Mouse (Mus musculus) layer of hippocampus, adult 8-10 months (tissue): ENCODE data around the gene Rps6kb2. TPM values are rescaled to one million over a fixed set of nuclear protein-coding genes. Genes with fewer than 3 reads are reported as not detected.
"Not testable (repeated sequence)": the region's sequence is repeated elsewhere in the genome, so short reads cannot be mapped to it uniquely, and the experiment has no call there.

Source experiments
- DNase-seq, 2 experiments: peaks; one replicate each; pipeline ENCODE4 v3.0.0; 2022; ENCODE audit warnings: low spot score in 2 of 2
- total RNA-seq, 4 experiments: library from RNA; stranded (reverse); gene quantifications; 2 replicates each; pipeline ENCODE4 v1.2.4; 2022

Rps6kb2 gene
- total RNA-seq, 4 experiments from 2014 or later = 30.1 to 44.3 (median 41.1) TPM

DNA sequence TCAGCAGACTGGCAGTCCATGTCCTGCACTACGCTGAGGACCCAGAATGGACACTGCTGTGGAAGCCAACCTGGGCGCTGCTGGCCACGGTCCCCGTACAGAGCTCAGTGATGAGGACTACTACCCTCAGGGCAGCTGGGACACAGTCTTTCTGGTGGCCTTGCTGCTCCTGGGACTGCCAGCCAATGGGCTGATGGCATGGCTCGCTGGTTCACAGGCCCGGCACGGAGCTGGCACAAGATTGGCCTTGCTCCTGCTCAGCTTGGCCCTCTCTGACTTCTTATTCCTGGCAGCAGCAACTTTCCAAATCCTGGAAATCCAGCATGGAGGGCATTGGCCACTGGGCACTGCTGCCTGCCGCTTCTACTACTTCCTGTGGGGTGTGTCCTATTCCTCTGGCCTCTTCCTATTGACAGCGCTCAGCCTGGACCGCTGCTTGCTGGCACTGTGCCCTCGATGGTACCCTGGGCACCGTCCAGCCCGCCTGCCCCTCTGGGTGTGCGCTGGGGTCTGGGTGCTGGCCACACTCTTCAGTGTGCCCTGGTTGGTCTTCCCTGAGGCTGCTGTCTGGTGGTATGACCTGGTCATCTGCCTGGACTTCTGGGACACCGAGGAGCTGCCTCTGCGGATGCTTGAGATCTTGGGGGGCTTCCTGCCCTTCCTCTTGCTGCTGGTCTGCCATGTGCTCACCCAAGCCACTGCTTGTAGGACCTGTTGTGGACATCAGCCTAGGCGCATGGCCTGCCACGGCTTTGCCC lies 20.6 kb downstream of the Rps6kb2 start:
- DNase-seq = no peak

- DNase-seq = no peak
Measured at GRCm38 (mm10) chr19:4140147-4140546, 23.0 kb downstream of the Rps6kb2 start.

- no peak for DNase-seq
Measured at GRCm38 (mm10) chr19:4139446-4139845, 23.7 kb downstream of the Rps6kb2 start, which contains the start of gene Gpr152. Gene Gpr152, plus strand, starts transcription at chr19:4139787.

GRCm38 (mm10) chr19:4137913-4138312 lies 25.2 kb downstream of the Rps6kb2 start:
- no peak for DNase-seq

GRCm38 (mm10) chr19:4136463-4136862 lies 26.7 kb downstream of the Rps6kb2 start:
- DNase-seq = no peak

DNA sequence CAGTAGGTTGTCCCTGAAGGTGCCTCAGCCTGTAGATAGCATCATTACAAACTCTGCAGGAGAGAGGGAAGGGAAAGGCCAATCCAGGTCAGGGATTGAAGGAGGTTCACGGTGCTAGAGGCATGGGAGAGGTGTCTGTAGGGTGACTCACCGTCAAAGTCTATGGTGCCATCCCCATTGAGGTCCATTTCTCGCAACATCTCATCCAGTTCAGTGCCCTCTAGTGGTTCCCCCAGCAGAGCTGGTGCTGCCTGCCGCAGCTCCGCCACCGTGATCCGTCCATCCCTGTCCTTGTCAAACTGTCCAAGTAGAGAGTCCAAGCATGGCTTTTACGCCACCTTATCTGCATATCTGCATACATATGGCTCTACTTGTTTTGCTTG lies 27.2 kb downstream of the Rps6kb2 start:
- DNase-seq = not testable (repeated sequence)

- not testable (repeated sequence) for DNase-seq
Measured at GRCm38 (mm10) chr19:4135229-4135962, 27.8 kb downstream of the Rps6kb2 start.

- DNase-seq = no peak
Measured at GRCm38 (mm10) chr19:4134354-4134753, 28.8 kb downstream of the Rps6kb2 start.

DNA sequence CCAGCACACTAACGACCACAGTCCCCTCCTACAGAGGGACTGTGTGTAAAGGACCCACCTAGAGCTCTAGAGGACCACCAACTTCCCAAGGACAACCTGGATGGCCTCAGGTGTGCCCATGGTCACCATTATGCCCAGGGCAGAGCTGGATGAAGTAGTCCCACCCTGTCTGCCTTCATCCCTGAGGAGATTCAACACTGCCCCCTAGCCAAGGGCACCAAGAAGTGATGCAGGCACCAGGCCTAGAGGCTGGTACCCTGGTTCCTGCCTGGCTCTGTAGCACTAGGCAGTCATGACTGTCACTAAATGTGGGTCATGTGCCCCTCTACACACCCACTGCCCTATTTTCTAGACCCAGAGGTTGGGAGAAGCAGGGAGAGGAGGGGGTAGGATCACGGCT lies 31.4 kb downstream of the Rps6kb2 start:
- no peak for DNase-seq

DNA sequence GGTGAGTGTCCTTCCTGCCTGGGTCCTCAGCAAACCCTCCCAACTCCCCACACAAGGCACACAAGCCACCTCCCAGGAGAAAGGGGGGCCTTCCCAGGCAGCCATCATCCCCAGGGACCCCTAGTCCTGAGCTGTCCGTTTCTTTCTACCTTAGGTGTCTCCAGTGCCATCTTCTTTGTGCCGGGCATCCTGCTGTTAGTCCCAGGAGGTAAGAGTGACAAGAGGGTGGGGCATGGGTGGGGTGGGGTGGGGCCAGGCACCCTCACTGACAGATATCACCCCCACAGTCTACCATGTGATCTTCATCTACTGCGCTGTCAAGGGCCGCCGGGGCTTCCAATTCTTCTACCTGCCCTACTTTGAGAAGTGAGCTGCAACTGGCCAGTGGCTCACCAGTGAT lies 32.1 kb downstream of the Rps6kb2 start:
- DNase-seq = no peak

- no peak for DNase-seq
Measured at GRCm38 (mm10) chr19:4130106-4130505, 33.0 kb downstream of the Rps6kb2 start.

- no peak for DNase-seq
Measured at GRCm38 (mm10) chr19:4129462-4129861, 33.7 kb downstream of the Rps6kb2 start.

DNA sequence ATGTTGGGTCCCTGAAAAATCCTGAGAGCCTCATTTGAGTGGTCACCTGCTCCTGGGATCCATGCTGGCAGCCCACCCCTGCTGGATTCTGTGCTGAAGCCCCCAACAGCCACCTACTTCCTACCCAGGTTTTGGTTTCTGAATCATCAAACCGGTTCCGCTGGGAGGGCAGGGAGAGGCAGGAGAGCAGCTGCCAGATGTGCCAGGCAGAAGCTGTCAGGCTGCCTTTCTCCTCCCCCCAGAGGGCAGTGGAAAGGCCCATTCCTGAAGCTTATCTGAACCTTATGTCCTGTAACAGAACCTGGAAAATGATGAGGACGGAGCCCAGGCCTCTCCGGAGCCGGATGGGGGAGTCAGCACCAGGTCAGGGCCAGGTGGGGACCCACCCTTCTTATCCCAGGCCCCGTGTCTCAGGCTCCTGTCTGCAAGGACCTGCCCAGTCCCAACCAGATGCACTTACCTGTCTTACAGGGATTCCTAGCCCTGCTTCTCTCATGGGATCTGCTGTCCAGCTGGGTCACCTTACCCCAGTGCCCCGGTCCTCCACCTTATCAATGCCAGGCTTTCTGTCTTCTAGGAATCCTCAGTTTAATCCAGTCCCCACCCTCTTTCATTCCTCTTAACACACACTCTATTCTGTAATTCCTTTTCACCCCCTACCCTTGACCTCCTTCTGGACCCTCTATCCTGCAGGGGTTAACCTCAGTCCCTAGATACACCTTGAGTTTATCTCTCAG lies 36.2 kb downstream of the Rps6kb2 start:
- no peak for DNase-seq

DNA sequence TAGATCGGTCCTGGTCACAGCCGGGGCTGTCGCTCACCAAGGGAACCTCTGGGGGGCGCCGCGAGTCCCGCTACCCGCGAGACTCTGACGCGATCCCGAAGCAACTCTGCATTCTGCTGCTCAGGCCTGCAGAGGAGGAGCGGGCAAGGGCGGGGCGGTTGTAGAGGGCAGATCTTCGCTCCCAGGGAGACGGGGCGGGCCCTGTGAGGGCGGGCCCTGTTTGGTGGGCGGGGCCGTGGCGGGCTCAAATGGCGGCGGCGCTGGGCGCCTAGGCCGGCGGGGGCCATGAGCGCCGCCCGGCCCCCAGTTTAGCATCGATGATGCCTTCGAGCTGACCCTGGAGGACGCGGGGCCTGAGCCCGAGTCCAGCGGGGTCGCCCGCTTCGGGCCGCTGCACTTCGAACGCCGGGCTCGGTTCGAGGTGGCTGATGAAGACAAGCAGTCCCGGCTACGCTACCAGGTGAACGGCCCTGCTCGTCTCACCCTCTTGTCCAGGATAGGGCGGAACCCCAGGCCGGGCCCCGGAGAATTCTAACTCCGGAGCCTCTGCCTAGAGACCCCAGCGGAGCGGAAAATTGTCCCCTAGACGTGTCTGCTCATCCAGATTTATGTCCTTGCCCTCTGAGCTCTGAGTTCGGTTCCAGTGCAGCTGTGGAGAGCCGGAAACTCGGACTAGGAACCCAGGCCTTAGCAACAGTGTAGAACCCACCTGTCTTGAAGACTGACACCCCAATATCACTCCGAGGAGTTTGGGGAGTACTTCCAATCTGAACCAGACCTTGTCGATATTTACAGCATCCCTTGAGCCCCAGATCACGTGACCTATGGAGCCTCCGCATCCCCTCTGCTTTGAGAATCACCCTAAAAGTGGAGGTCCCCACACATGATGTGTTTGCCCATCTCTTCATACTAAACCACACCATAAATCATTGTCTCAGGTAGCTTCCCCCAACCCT lies 37.1 kb downstream of the Rps6kb2 start, which contains the start of gene Aip:
Aip (minus strand) TSS at position 118 of the 956 bp plus-strand sequence.
- DNase-seq = peak; percentile 97 to 98

GRCm38 (mm10) chr19:4125268-4125667 lies 37.9 kb downstream of the Rps6kb2 start:
- not testable (repeated sequence) for DNase-seq

DNA sequence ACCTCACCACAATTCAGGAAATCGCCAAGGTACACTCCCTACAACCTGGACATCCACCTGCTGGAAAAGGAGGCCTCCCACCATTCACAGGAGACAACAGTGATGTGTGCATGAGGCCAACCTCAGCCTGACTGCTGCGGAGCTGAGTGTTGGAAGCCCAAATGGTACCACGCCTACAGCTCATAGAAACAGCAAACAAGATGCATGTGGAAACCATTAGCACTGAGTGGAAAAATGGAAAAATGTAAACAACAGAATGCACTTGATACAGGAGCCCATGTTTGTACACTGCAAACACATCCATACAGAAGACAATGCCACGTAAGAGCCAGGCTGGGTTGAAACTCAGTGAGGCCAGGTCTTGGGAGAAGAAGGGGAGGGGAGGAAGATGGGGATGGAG lies 38.7 kb downstream of the Rps6kb2 start:
- DNase-seq = no peak

DNA sequence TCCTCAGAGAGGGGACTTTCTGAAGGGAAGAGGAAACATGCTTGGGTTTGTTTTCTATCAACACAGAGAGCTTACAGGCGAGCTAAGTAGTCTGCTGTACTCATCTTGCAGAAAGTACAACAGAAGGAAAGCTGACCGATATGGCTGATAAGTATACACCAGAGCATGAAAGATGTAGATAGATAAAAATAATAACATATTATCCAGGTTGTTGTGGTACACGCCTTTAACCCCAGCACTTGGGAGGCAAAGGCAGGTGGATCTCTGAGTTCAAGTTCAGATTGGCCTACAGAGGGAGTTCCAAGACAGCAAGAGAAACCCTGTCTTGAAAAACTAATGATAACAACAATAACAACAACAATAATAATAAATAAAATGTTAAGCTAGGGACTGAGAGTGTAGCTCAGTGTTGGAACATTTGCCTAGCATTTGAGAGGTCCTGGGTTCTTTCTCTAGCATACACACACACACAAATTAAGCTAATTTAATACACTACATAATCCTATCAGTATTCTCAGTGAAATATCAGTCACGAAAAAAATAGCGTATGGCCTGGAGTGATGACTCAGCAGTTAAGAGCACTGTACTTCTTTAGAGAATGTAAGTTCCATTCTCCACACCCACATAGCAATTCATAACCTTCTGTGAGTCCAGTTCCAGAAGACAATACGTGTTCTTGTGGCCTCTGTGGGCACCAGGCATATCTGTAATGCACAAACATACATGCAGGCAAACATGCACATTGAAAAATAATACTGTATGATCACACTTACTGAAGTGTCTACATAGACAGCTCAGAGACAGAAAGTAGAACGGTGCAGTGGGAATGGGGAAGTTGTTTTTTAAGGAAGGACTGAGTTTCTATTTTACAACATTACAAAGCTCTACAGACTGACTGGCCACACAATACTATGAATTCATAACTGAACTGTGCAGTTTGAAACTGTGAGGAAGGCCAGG lies 40.5 kb downstream of the Rps6kb2 start:
- DNase-seq = no peak

GRCm38 (mm10) chr19:4121896-4122295 lies 41.3 kb downstream of the Rps6kb2 start:
- DNase-seq = not testable (repeated sequence)

- peak; percentile 98 for DNase-seq
Measured at GRCm38 (mm10) chr19:4121097-4121805, 41.9 kb downstream of the Rps6kb2 start.
